ENCODE assay signal across 34 mouse cellular contexts in genomic region chr5:137065923-137066322, GRCm38 (mm10). TPM values are rescaled to one million over a fixed set of nuclear protein-coding genes. Genes with fewer than 3 reads are reported as not detected.
A peak's percentile ranks its signal among the peaks of the same experiment; 100 is the strongest.
DNase-seq lines count a peak whose midpoint lies in the region; ATAC-seq and TF ChIP-seq lines count a peak whose summit lies in the region.
"Had no signal": no experiment of that assay in that cellular context is flagged by ENCODE, and none has a peak within 500 bp of the region (broad histone marks: within the 10 kb centered on the region; RNA-seq: fewer than 3 reads in every experiment).

No protein-coding gene starts in this region.

- H3K27me3 ChIP-seq in liver, embryonic 14.5 days (ENCODE audit: control insufficient read depth, insufficient read depth, low read length), result no peaks in the 10 kb centered on the region; the same call in 1 of the 2 replicates
- no peaks in the 10 kb centered on the region for H3K27me3 ChIP-seq in liver, embryonic 11.5 days (replicated peaks; ENCODE audit: control insufficient read depth, insufficient read depth, low read length)
- H3K27me3 ChIP-seq in E14TG2a.4 (ENCODE audit: insufficient read depth, low read length) (no peaks in the 10 kb centered on the region), MEL (ENCODE audit: control insufficient read depth in 1 of 2, insufficient read depth in 2 of 2, low read length in 2 of 2) (no peaks in the 10 kb centered on the region; a peak in 1 of 4 replicates)
- H3K27me3 ChIP-seq: embryonic facial prominence, embryonic 13.5 days; neural tube, embryonic 12.5 days had no signal

- no peaks in the 10 kb centered on the region; a peak in 1 of 4 replicates for H3K4me1 ChIP-seq in liver, embryonic 14.5 days (replicated peaks; ENCODE audit: control insufficient read depth in 2 of 2, insufficient read depth in 2 of 2, low read length in 1 of 2)
- no peaks in the 10 kb centered on the region for H3K4me1 ChIP-seq in liver, embryonic 11.5 days (replicated peaks; ENCODE audit: control insufficient read depth, insufficient read depth, low read length)
- H3K4me1 ChIP-seq in E14TG2a.4 (replicated peaks; ENCODE audit: low read depth, low read length), result peaks cover 47% of the 10 kb centered on the region
- H3K4me1 ChIP-seq in MEL (ENCODE audit: control insufficient read depth in 1 of 2, insufficient read depth in 2 of 2, low read length in 2 of 2), result peaks cover 0 to 20% of the 10 kb centered on the region in 2 experiments; a peak in 2 of 4 replicates
- no peaks in the 10 kb centered on the region for H3K4me1 ChIP-seq in embryonic fibroblast, embryonic 13.5 days (ENCODE audit: control insufficient read depth, insufficient read depth, low read length)
- H3K4me1 ChIP-seq: embryonic facial prominence, embryonic 13.5 days; hindbrain, embryonic 13.5 days; kidney, embryonic 15.5 days; neural tube, embryonic 12.5 days had no signal

- no peaks in the 10 kb centered on the region for H3K79me2 ChIP-seq in MEL (ENCODE audit: control insufficient read depth, insufficient read depth, low read length, poor library complexity)

- no peak for DNase-seq in liver, embryonic 14.5 days (ENCODE audit: low read depth in 3 of 3, low spot score in 3 of 3)
- DNase-seq in liver, embryonic 11.5 days (ENCODE audit: low spot score), result no peak
- DNase-seq in MEL (ENCODE audit: low read depth, low spot score), result no peak
- DNase-seq in gastrocnemius, adult 2 months, result no peak
- no peak for DNase-seq in thymus, postnatal 10 days (ENCODE audit: low spot score in 2 of 2)
- no peak for DNase-seq in heart, postnatal 36 days
- DNase-seq: adrenal gland, postnatal 14 days; cerebellum, adult 18-20 months; cerebellum, postnatal 10 days; heart, postnatal 14 days; kidney, postnatal 25 days; liver; lung, adult 2 months; lung, postnatal 14 days; midbrain, embryonic 14.5 days; right cerebral cortex, adult 18-20 months; spleen, adult 18-20 months; thymus, adult 18-20 months had no signal

- no peak for TF ChIP-seq RAD21 in MEL (IDR thresholded peaks at IDR 0.05; ENCODE audit: low read depth, low read length)

- no peak overlapping the region for H3K4me2 ChIP-seq in liver, embryonic 14.5 days (ENCODE audit: low read depth)
- no peak overlapping the region for H3K4me2 ChIP-seq in liver, embryonic 11.5 days
- H3K4me2 ChIP-seq: embryonic facial prominence, embryonic 13.5 days; heart, embryonic 13.5 days; hindbrain, embryonic 13.5 days; kidney, embryonic 15.5 days; neural tube, embryonic 12.5 days had no signal

- intact Hi-C loops in gastrocnemius, adult 2 months (cut with DNase I), result no loop called here
- intact Hi-C loops in heart, postnatal 36 days (cut with DNase I), result no loop called here

- peak; percentile 26; the same call in 1 of the 2 replicates for TF ChIP-seq CTCF in liver, embryonic 14.5 days (IDR thresholded peaks at IDR 0.05; ENCODE audit: low read depth)
- TF ChIP-seq CTCF in E14TG2a.4 (conservative IDR thresholded peaks at IDR 0.05; ENCODE audit: low read length), result peak; percentile 56
- peak; percentile 24 to 39 (median 39); a peak in 4 of 6 replicates for TF ChIP-seq CTCF in MEL (IDR thresholded peaks at IDR 0.05 in 2 of 3, conservative IDR thresholded peaks at IDR 0.05 in 1 of 3; ENCODE audit: control insufficient read depth in 1 of 3, insufficient read depth in 1 of 3, low read depth in 2 of 3, low read length in 3 of 3, poor library complexity in 1 of 3, severe bottlenecking in 1 of 3)
- TF ChIP-seq CTCF in embryonic fibroblast, embryonic 13.5 days (IDR thresholded peaks at IDR 0.05; ENCODE audit: borderline replicate concordance, insufficient read depth, low read length), result no peak
- no peak; the same call in 1 of the 2 replicates for TF ChIP-seq CTCF in gastrocnemius, adult 2 months (IDR thresholded peaks at IDR 0.05)

- no peak overlapping the region for H3K27ac ChIP-seq in liver, embryonic 14.5 days
- H3K27ac ChIP-seq in liver, embryonic 11.5 days (ENCODE audit: low read depth, low read length), result no peak overlapping the region
- no peak overlapping the region for H3K27ac ChIP-seq in MEL (ENCODE audit: control insufficient read depth, low read depth, low read length)
- H3K27ac ChIP-seq in embryonic fibroblast, embryonic 13.5 days (ENCODE audit: insufficient read depth, low read length), result peak overlapping the region; percentile 16; the same call in 1 of the 2 replicates
- H3K27ac ChIP-seq in gastrocnemius, adult 2 months, result no peak overlapping the region
- H3K27ac ChIP-seq: embryonic facial prominence, embryonic 13.5 days; heart, embryonic 13.5 days; hindbrain, embryonic 13.5 days; kidney, embryonic 15.5 days; neural tube, embryonic 12.5 days had no signal

- no peaks in the 10 kb centered on the region for H3K9me3 ChIP-seq in liver, embryonic 14.5 days (ENCODE audit: control insufficient read depth, low read length)
- no peaks in the 10 kb centered on the region for H3K9me3 ChIP-seq in liver, embryonic 11.5 days (ENCODE audit: control insufficient read depth, low read length)
- H3K9me3 ChIP-seq in E14TG2a.4 (ENCODE audit: low read length) (no peaks in the 10 kb centered on the region), MEL (replicated peaks; ENCODE audit: insufficient read depth, low read length) (no peaks in the 10 kb centered on the region)
- H3K9me3 ChIP-seq: embryonic facial prominence, embryonic 13.5 days; heart, embryonic 13.5 days; hindbrain, embryonic 13.5 days; kidney, embryonic 15.5 days; neural tube, embryonic 12.5 days had no signal

- no peaks in the 10 kb centered on the region for H3K36me3 ChIP-seq in liver, embryonic 14.5 days (replicated peaks; ENCODE audit: control insufficient read depth, insufficient read depth, low read depth)
- no peaks in the 10 kb centered on the region for H3K36me3 ChIP-seq in liver, embryonic 11.5 days (ENCODE audit: control insufficient read depth, insufficient read depth, low read length)
- H3K36me3 ChIP-seq in E14TG2a.4 (ENCODE audit: insufficient read depth, low read length) (peaks cover 62% of the 10 kb centered on the region), MEL (ENCODE audit: control insufficient read depth in 1 of 2, insufficient read depth in 2 of 2, low read length in 2 of 2) (peaks cover 0 to 6% of the 10 kb centered on the region in 2 experiments; a peak in 1 of 4 replicates)
- H3K36me3 ChIP-seq: embryonic facial prominence, embryonic 13.5 days; hindbrain, embryonic 13.5 days; kidney, embryonic 15.5 days; neural tube, embryonic 12.5 days had no signal

- no peak for TF ChIP-seq EP300 in liver, embryonic 14.5 days (IDR thresholded peaks at IDR 0.05; ENCODE audit: low read depth)
- TF ChIP-seq EP300 in MEL (IDR thresholded peaks at IDR 0.05; ENCODE audit: low read depth in 1 of 2, low read length in 2 of 2), result no peak

- no peak overlapping the region for H3K4me3 ChIP-seq in liver, embryonic 14.5 days (ENCODE audit: insufficient read depth in 1 of 2, low read depth in 2 of 2, low read length in 2 of 2)
- H3K4me3 ChIP-seq in liver, embryonic 11.5 days (ENCODE audit: low read depth, low read length), result no peak overlapping the region
- H3K4me3 ChIP-seq in E14TG2a.4 (replicated peaks; ENCODE audit: low read length) (no peak overlapping the region), MEL (ENCODE audit: control insufficient read depth in 1 of 2, insufficient read depth in 1 of 2, low read depth in 2 of 2, low read length in 2 of 2) (no peak overlapping the region)
- H3K4me3 ChIP-seq in embryonic fibroblast, embryonic 13.5 days (ENCODE audit: insufficient read depth, low read length), result no peak overlapping the region
- H3K4me3 ChIP-seq in gastrocnemius, adult 2 months, result no peak overlapping the region
- H3K4me3 ChIP-seq: embryonic facial prominence, embryonic 13.5 days; erythroblast, embryonic 14.5 days; heart, embryonic 13.5 days; hindbrain, embryonic 13.5 days; kidney, embryonic 15.5 days; neural tube, embryonic 12.5 days had no signal

- 62% methylated on average over 8 of the region's 8 CpGs for WGBS in liver, embryonic 14.5 days (ENCODE audit: insufficient replicate concordance)
- WGBS in liver, embryonic 11.5 days, result 63% methylated on average over 8 of the region's 8 CpGs

- no peak overlapping the region for H3K9ac ChIP-seq in liver, embryonic 14.5 days (replicated peaks)
- no peak overlapping the region for H3K9ac ChIP-seq in liver, embryonic 11.5 days (ENCODE audit: low read depth, low read length)
- no peak overlapping the region for H3K9ac ChIP-seq in MEL (ENCODE audit: control insufficient read depth, low read depth, low read length, poor library complexity, severe bottlenecking)
- H3K9ac ChIP-seq: embryonic facial prominence, embryonic 13.5 days; heart, embryonic 13.5 days; hindbrain, embryonic 13.5 days; kidney, embryonic 15.5 days; neural tube, embryonic 12.5 days had no signal

- ATAC-seq in liver, embryonic 14.5 days (ENCODE audit: insufficient read depth), result no peak
- no peak for ATAC-seq in liver, embryonic 11.5 days (replicated peaks; ENCODE audit: low FRiP score)
- ATAC-seq: forebrain, embryonic 16.5 days; intestine, postnatal 0 days had no signal

- TF ChIP-seq POLR2A in MEL (IDR thresholded peaks at IDR 0.05; ENCODE audit: control insufficient read depth in 1 of 2, insufficient read depth in 1 of 2, low read depth in 1 of 2, low read length in 2 of 2, poor library complexity in 1 of 2), result no peak
- peak; percentile 62; the same call in 1 of the 2 replicates for TF ChIP-seq POLR2A in embryonic fibroblast, embryonic 13.5 days (IDR thresholded peaks at IDR 0.05; ENCODE audit: low read depth, low read length)

RNA-seq across cellular contexts. Expression of gene Serpine1, which starts 6.1 kb away (rescaled TPM):
- polyA plus RNA-seq in liver, embryonic 14.5 days (2012; rRNA removed), result 0.14 and 0.23 TPM in 2 replicates
- polyA plus RNA-seq in liver, embryonic 14.5 days (2014; fragmentation: Nextera tagmentation; extraction: Ambion mirVana), result not detected in 2 replicates
- polyA plus RNA-seq in liver, embryonic 11.5 days (2014; fragmentation: Nextera tagmentation; extraction: Ambion mirVana), result 0.09 and 0.15 TPM in 2 replicates
- 0.04 and 0.13 TPM in 2 replicates for total RNA-seq in MEL (2012; rRNA removed)
- under 1 TPM in 1 of 2 experiments, not detected in 1; 0.11 TPM for polyA plus RNA-seq in MEL (2012; ENCODE audit: insufficient read depth in 1 of 2, insufficient read length in 2 of 2, low read depth in 1 of 2, low replicate concordance in 2 of 2, missing spikeins in 1 of 2)
- polyA plus RNA-seq in embryonic fibroblast, embryonic 13.5 days (2011; ENCODE audit: insufficient read length, low read depth, missing spikeins), result 646 and 1,921 TPM in 2 replicates
- total RNA-seq in gastrocnemius, adult 2 months (2021), result 1 to 10 TPM; 2.5 to 2.8 TPM
- total RNA-seq in heart, postnatal 36 days (2021), result 10 to 100 TPM; 28.1 to 42.8 TPM
- total RNA-seq: common myeloid progenitor, adult 5-6 weeks had no signal
- polyA plus RNA-seq: erythroblast, embryonic 14.5 days; forebrain, embryonic 11.5 days had no signal

RNA-seq across cellular contexts. Expression of gene Ap1s1, which starts 20.0 kb away (rescaled TPM):
- 45.8 and 58.6 TPM in 2 replicates for polyA plus RNA-seq in liver, embryonic 14.5 days (2012; rRNA removed)
- polyA plus RNA-seq in liver, embryonic 14.5 days (2014; fragmentation: Nextera tagmentation; extraction: Ambion mirVana), result 73.9 and 79.4 TPM in 2 replicates
- polyA plus RNA-seq in liver, embryonic 11.5 days (2014; fragmentation: Nextera tagmentation; extraction: Ambion mirVana), result 163 and 175 TPM in 2 replicates
- total RNA-seq in MEL (2012; rRNA removed), result 137 and 154 TPM in 2 replicates
- polyA plus RNA-seq in MEL (2012; ENCODE audit: insufficient read depth in 1 of 2, insufficient read length in 2 of 2, low read depth in 1 of 2, low replicate concordance in 2 of 2, missing spikeins in 1 of 2), result 100 to 1,000 TPM; 211 to 218 TPM
- polyA plus RNA-seq in embryonic fibroblast, embryonic 13.5 days (2011; ENCODE audit: insufficient read length, low read depth, missing spikeins), result 149 and 166 TPM in 2 replicates
- total RNA-seq in gastrocnemius, adult 2 months (2021), result 10 to 100 TPM; 12.4 to 19.2 TPM
- total RNA-seq in heart, postnatal 36 days (2021), result 10 to 100 TPM; 38.8 to 41.3 TPM

RNA-seq across cellular contexts. Expression of gene Vgf, which starts 39.7 kb away (rescaled TPM):
- polyA plus RNA-seq in liver, embryonic 14.5 days (2012; rRNA removed), result 0.04 TPM in 2 replicates
- polyA plus RNA-seq in liver, embryonic 14.5 days (2014; fragmentation: Nextera tagmentation; extraction: Ambion mirVana), result not detected in 2 replicates
- 0.07 TPM in 1 of 2 replicates, not detected in the other for polyA plus RNA-seq in liver, embryonic 11.5 days (2014; fragmentation: Nextera tagmentation; extraction: Ambion mirVana)
- 0.42 and 0.52 TPM in 2 replicates for total RNA-seq in MEL (2012; rRNA removed)
- polyA plus RNA-seq in MEL (2012; ENCODE audit: insufficient read depth in 1 of 2, insufficient read length in 2 of 2, low read depth in 1 of 2, low replicate concordance in 2 of 2, missing spikeins in 1 of 2), result 1 to 10 TPM in 1 of 2 experiments, not detected in 1; 1.4 TPM
- polyA plus RNA-seq in embryonic fibroblast, embryonic 13.5 days (2011; ENCODE audit: insufficient read length, low read depth, missing spikeins), result 2.1 and 3.8 TPM in 2 replicates
- total RNA-seq in gastrocnemius, adult 2 months (2021), result not detected
- total RNA-seq in heart, postnatal 36 days (2021), result under 1 TPM in 1 of 2 experiments, not detected in 1; 0.11 TPM
- total RNA-seq: common myeloid progenitor, adult 5-6 weeks; gastrocnemius, adult 8-10 months; gastrocnemius, postnatal 4 days; heart, adult 8-10 months; heart, postnatal 14 days had no signal
- polyA plus RNA-seq: limb, embryonic 11.5 days; lung, adult 2 months had no signal

RNA-seq across cellular contexts. Expression of gene Trim56, which starts 50.1 kb away (rescaled TPM):
- 3.7 and 5.4 TPM in 2 replicates for polyA plus RNA-seq in liver, embryonic 14.5 days (2012; rRNA removed)
- polyA plus RNA-seq in liver, embryonic 14.5 days (2014; fragmentation: Nextera tagmentation; extraction: Ambion mirVana), result 7.8 and 8.4 TPM in 2 replicates
- 8.7 and 8.8 TPM in 2 replicates for polyA plus RNA-seq in liver, embryonic 11.5 days (2014; fragmentation: Nextera tagmentation; extraction: Ambion mirVana)
- 19.7 and 21.8 TPM in 2 replicates for total RNA-seq in MEL (2012; rRNA removed)
- 10 to 100 TPM; 22.8 to 75.8 TPM for polyA plus RNA-seq in MEL (2012; ENCODE audit: insufficient read depth in 1 of 2, insufficient read length in 2 of 2, low read depth in 1 of 2, low replicate concordance in 2 of 2, missing spikeins in 1 of 2)
- 20.2 and 23.4 TPM in 2 replicates for polyA plus RNA-seq in embryonic fibroblast, embryonic 13.5 days (2011; ENCODE audit: insufficient read length, low read depth, missing spikeins)
- total RNA-seq in gastrocnemius, adult 2 months (2021), result 1 to 10 TPM; 7.5 to 9.3 TPM
- 10 to 100 TPM; 19.9 to 23.0 TPM for total RNA-seq in heart, postnatal 36 days (2021)

Comparison
In these comparisons a context has a peak if more than half of its experiments do, and no peak if none do; other contexts are left out.
1. CTCF ChIP-seq: peak in liver, embryonic 14.5 days (single experiment), E14TG2a.4 (single experiment) and MEL (3 of 3); none in embryonic fibroblast, embryonic 13.5 days (single experiment) and gastrocnemius, adult 2 months (single experiment).
2. RNA of gene Serpine1, which starts 6.1 kb away (polyA plus RNA-seq): 646 to 1,921 TPM in embryonic fibroblast, embryonic 13.5 days; 0.14 to 0.23 TPM in liver, embryonic 14.5 days, 0.09 to 0.15 TPM in liver, embryonic 11.5 days and 0.11 TPM in MEL; every median in the first group is over 100 times any median in the second.